Mouse (Mus musculus): ENCODE measurements around the gene Kcna7.

The Kcna7 gene

DNA sequence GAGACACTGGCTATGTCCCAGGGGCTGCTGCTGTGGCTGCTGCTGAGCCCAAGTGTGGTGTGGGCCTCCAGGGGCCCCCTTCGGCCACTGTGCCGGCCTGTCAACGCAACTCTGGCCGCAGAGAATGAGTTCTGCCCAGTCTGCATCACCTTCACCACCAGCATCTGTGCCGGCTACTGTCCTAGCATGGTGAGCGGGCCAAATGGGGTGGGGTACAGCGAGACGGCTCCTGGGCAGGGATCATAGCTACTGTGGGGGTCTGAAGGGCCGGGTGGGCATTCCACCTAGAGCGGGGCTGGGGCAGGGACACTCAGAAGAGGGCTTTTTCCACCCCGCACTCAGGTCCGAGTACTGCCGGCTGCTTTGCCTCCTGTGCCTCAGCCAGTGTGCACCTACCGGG lies 15.7 kb downstream of the Kcna7 start:
- DNase-seq (ENCODE audit: low spot score), result no peak

DNA sequence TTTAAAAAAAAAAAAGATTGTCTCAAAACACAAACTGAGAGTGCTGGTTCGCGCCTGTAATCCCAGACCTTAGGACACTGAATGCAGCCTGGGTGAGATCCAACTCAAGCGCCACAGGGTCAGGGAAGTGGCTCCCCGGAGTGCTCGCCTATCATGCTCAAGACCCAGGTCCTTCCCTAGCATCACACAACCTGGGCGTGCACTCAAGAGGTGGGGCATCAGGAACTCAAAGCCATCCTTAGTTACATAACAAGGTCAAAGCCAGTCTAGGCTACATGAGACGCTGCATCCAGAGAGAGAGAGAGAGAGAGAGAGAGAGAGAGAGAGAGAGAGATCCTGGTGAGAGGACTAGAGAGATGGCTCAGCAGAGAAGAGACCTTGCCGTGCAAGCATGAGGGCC lies 21.1 kb downstream of the Kcna7 start:
- DNase-seq (ENCODE audit: low spot score), result no peak

DNA sequence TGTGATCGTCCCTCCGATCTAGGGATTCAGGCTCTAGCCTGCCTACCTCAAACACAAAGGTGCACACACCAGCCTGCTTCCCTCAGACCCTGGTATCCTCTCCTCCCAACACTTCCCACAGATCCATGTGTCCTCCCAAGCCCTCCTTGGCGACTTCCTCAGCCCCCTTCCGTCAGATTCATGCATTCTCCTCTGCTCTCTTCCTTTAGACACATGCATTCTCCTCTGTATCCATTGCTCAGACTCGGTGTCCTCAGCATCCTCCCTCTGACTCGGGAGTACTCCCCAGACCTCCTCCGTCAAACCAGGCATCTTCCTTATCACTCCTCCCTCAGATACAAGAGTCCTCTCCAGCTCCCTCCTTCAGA lies 28.4 kb downstream of the Kcna7 start:
- no peak for DNase-seq (ENCODE audit: low spot score)

GRCm38 (mm10) chr7:45434203-45435015 lies 29.0 kb downstream of the Kcna7 start, which contains the start of gene Gys1:
Gene Gys1, plus strand, starts transcription at chr7:45434844.
- peak; percentile 99 for DNase-seq (ENCODE audit: low spot score)

GRCm38 (mm10) chr7:45435038-45435437 lies 29.6 kb downstream of the Kcna7 start:
- DNase-seq (ENCODE audit: low spot score), result no peak

DNA sequence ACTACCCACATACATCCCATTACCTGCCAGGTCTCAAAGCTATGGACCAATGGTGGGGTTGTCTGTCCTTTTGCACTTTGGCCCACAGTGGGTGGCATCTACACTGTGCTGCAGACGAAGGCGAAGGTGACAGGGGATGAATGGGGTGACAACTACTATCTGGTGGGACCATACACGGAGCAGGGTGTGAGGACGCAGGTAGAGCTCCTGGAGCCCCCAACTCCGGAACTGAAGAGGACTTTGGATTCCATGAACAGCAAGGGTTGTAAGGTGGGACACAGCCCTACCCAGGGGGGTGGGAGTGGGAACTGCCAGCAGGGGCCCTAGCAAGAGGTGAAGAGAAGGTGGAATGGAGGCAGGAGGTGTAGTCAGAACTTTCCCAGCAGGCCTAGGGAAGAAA lies 31.0 kb downstream of the Kcna7 start:
- DNase-seq (ENCODE audit: low spot score), result no peak

DNA sequence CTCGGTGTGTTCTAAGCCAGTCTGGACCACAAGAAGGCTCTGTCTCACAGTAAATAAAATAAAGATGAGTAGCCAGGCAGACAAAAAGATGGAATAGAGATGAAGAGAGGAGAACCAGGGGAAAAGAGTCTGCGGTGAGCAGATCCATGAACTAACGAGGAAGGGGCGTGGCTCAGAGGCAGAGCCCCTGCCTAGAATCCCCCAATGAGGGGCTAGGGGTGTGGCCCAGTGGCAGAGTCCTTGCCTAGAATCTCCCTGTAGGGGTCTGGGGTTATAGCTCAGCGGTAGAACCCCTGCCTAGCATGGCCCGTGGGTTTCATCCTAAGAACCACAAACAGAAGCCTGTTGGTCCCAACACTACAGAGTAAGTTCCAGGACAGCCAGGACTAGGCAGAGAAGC lies 31.6 kb downstream of the Kcna7 start:
- no peak for DNase-seq (ENCODE audit: low spot score)

GRCm38 (mm10) chr7:45437521-45438276 lies 32.2 kb downstream of the Kcna7 start, which contains the start of gene Ruvbl2:
Gene Ruvbl2, minus strand, starts transcription at chr7:45438096.
- DNase-seq (ENCODE audit: low spot score), result no peak

DNA sequence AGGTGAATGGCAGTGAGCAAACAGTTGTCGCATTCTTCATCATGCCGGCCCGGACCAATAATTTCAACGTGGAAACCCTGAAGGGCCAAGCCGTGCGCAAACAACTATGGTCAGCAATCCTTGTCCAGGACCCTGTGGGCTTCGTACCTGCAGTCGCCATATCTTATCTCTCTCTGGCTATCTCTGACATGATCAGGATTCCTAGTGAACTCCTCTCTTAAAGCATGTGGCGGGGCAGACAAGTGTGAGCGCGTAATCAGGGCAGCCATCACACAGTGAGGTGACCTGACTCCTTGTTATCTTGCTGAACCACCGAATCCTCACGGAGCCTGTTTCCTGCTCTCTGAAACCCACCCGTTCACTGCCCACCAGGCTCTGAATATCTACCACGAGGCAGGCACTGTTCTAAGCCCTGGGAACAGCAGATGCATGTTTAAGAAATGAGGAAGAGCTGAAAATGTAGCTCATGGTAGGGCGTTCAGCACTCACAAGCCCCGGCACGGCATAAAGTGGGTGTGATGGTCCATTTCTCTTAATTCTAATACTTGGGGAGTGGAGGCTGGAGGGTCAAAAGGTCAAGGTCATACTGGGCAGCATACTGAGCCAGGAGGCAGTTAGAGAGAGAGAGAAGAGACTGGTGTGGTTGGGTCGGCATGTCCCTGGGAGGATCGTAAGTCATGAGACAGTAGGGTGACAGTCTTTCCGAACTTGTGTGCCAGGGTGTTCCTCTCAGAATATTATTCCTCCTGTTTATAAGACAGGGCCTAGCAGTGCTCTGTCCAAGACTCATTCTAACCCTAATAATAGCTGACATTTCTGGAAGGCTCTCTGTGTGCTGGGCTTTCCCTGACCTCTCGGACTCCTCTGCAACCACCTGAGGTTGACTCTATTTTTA lies 38.3 kb downstream of the Kcna7 start:
- no peak for DNase-seq (ENCODE audit: low spot score)

- no peak for DNase-seq (ENCODE audit: low spot score)
Measured at GRCm38 (mm10) chr7:45446589-45446988, 41.1 kb downstream of the Kcna7 start.

- DNase-seq (ENCODE audit: low spot score), result no peak
Measured at GRCm38 (mm10) chr7:45447325-45447990, 42.0 kb downstream of the Kcna7 start.

GRCm38 (mm10) chr7:45449974-45450373 lies 44.5 kb downstream of the Kcna7 start:
- no peak for DNase-seq (ENCODE audit: low spot score)

- DNase-seq (ENCODE audit: low spot score), result no peak
Measured at GRCm38 (mm10) chr7:45451344-45451982, 46.0 kb downstream of the Kcna7 start.

- no peak for DNase-seq (ENCODE audit: low spot score)
Measured at GRCm38 (mm10) chr7:45454971-45455370, 49.5 kb downstream of the Kcna7 start.

DNA sequence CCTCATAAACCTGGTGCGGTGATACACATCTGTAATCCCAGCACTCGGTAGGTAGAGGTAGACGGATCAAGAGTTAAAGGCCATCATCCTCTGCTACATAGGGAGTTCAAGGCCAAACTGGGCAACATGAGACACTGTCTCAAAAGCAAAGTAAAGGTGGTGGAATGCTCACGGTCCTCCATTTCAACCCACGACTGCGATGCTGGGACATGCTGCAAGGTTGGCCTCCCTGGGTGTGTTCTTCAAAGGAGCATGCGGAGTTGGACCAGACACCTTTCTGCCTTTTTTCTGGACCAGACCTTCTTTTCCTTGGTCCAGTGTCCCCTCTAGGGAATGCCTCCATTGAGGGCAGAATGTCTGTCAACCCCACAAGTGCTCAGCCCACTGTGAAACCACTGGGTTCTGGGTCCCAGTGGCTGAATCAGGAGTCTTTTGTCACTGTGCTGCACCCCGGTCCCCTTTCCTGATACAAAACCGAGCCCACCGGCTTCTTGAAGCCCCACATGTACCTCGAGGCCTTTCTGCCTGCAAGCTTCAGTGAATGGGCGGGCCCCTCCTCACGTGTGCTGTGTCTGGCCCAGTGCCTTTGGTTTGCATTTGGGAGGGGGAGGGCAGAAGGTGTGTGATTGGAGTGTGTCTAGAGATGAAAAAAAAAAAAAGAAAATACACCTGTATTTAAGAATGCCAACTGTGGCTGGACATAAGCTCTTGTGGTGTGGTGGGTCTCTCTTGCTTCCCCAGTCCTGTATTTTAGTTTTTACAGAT lies 50.7 kb downstream of the Kcna7 start:
- DNase-seq (ENCODE audit: low spot score), result no peak

DNA sequence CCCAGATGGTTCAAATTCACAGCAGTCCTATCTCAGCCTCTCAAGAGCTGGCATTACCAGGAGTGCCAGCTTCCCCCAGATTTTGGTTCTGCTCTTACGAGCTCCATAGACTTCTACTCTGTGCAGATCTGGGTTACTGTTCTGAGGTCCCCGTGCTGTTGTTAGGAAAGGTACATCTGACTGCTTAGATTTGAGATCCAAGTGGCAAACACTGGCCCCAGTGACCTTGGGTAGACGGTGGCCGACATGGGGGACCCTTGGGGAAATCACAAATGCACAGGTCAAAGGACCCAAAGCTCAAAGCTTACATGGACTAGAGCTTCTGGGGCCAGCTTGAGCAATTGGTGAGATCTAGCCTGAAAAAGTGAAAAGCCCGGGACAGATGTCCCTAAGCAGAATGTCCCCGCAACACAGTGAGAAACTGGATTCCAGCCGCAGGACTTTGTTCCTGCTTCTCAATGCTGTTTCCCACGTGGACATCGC lies 51.3 kb downstream of the Kcna7 start:
- no peak for DNase-seq (ENCODE audit: low spot score)

- DNase-seq (ENCODE audit: low spot score), result no peak
Measured at GRCm38 (mm10) chr7:45457204-45458060, 52.0 kb downstream of the Kcna7 start.

DNA sequence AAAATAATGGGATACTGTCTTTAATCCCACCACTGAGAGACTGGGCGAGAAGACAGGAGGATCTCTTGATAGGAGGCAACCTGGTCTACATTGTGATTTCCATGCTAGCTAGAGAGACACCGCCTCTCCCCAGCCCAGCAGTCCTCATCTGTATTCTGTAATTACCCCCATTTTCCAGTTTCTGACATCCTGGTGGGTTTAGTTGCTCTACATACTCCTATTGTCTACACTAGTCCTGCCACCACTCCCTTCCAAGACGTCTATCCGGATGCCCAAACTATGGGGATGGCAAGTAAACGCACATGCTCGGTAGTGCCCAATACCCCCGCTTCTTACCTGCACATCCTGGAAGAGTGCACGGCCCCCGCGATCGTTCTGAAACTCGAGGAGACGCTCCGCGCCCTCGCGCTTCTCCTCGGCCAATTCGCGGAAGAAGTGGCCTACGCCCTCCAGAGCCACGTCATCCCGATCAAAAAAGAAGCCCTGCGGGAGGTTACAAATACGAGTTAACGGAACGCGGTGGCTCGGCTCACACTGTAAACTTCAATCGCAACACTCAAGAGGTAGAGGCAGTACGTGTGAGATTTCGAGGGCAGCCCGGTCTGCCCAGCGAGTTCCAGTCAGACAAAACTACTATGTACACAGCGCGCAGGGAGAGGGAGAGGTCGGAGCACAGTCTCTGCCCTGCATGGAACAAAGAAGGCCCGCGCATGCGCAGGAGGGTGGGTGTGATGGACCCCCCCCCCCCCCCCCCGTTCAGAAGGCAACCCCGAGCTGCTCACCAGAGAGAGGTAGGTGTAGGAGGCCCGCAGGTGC lies 53.5 kb downstream of the Kcna7 start:
- DNase-seq (ENCODE audit: low spot score), result peak; percentile 58
